Mouse (Mus musculus) MEL (cell line): ENCODE measurements around the gene Gramd1a. TPM values are rescaled to one million over a fixed set of nuclear protein-coding genes. Genes with fewer than 3 reads are reported as not detected.

Experiments
- DNase-seq: peaks from one replicate; pipeline ENCODE4 v3.0.0; 2011; ENCODE audit warnings: low read depth, low spot score
- H3K27ac ChIP-seq: 2 replicates; pipeline ENCODE4 v1.5.1; 2012; ENCODE audit warnings: low read depth, mild to moderate bottlenecking, control low read depth, low read length, moderate library complexity; ENCODE audit not compliant: control insufficient read depth
- H3K27me3 ChIP-seq, 2 experiments: fragments of 150-350 bp in 1 of 2; sonication (generic) in 1 of 2; 2 replicates each; pipeline ENCODE4 v1.6.1; 2012; ENCODE audit warnings: low read length in 2 of 2, mild to moderate bottlenecking in 2 of 2, improper control_type of control experiment in 1 of 2, moderate library complexity in 1 of 2; ENCODE audit not compliant: insufficient read depth in 2 of 2, control insufficient read depth in 1 of 2
- H3K36me3 ChIP-seq, 2 experiments: 2 replicates each; pipeline ENCODE4 v1.6.1; 2012 to 2014; ENCODE audit warnings: low read length in 2 of 2, improper control_type of control experiment in 1 of 2, inconsistent platforms in 1 of 2, mild to moderate bottlenecking in 1 of 2; ENCODE audit not compliant: insufficient read depth in 2 of 2, control insufficient read depth in 1 of 2
- H3K4me1 ChIP-seq, 2 experiments: fragments of 150-350 bp in 1 of 2; sonication (generic) in 1 of 2; 2 replicates each; pipeline ENCODE4 v1.6.1; 2012; ENCODE audit warnings: low read length in 2 of 2, improper control_type of control experiment in 1 of 2, mild to moderate bottlenecking in 1 of 2; ENCODE audit not compliant: insufficient read depth in 2 of 2, control insufficient read depth in 1 of 2
- H3K4me3 ChIP-seq, 2 experiments: fragments of 150-350 bp in 1 of 2; sonication (generic) in 1 of 2; 2 replicates each; pipeline ENCODE4 v1.5.1; 2012; ENCODE audit warnings: low read depth in 2 of 2, low read length in 2 of 2, mild to moderate bottlenecking in 2 of 2, moderate library complexity in 2 of 2, control low read depth in 1 of 2, improper control_type of control experiment in 1 of 2; ENCODE audit not compliant: control insufficient read depth in 1 of 2, insufficient read depth in 1 of 2
- H3K79me2 ChIP-seq: 2 replicates; pipeline ENCODE4 v1.6.1; 2012; ENCODE audit warnings: mild to moderate bottlenecking, low read length, moderate library complexity; ENCODE audit not compliant: control insufficient read depth, poor library complexity, insufficient read depth
- H3K9ac ChIP-seq: 2 replicates; pipeline ENCODE4 v1.6.1; 2012; ENCODE audit warnings: low read depth, mild to moderate bottlenecking, control low read depth, low read length, moderate library complexity; ENCODE audit not compliant: control insufficient read depth, poor library complexity, severe bottlenecking
- H3K9me3 ChIP-seq: fragments of 150-350 bp; sonication (generic); replicated peaks from 2 replicates; pipeline ENCODE4 v1.6.1; 2012; ENCODE audit warnings: mild to moderate bottlenecking, low read length, improper control_type of control experiment, moderate library complexity; ENCODE audit not compliant: insufficient read depth
- BHLHE40 ChIP-seq: IDR thresholded peaks from 2 replicates; pipeline ENCODE4 v1.6.1; 2012; ENCODE audit warnings: low read depth, mild to moderate bottlenecking, inconsistent platforms, low read length, improper control_type of control experiment, borderline replicate concordance
- CHD1 ChIP-seq: IDR thresholded peaks from 2 replicates; pipeline ENCODE4 v1.6.1; 2012; ENCODE audit warnings: low read depth, mild to moderate bottlenecking, inconsistent platforms, low read length, improper control_type of control experiment
- CHD2 ChIP-seq: IDR thresholded peaks from 2 replicates; pipeline ENCODE4 v1.6.1; 2011; ENCODE audit warnings: low read length, improper control_type of control experiment
- CTCF ChIP-seq, 3 experiments: IDR thresholded peaks in 2 of 3; conservative IDR thresholded peaks in 1 of 3; 2 replicates each; pipeline ENCODE4 v1.5.1; 2011 to 2012; ENCODE audit warnings: low read length in 3 of 3, low read depth in 2 of 3, mild to moderate bottlenecking in 2 of 3, improper control_type of control experiment in 1 of 3, inconsistent platforms in 1 of 3, mixed read lengths in 1 of 3, moderate library complexity in 1 of 3; ENCODE audit not compliant: control insufficient read depth in 1 of 3, insufficient read depth in 1 of 3, poor library complexity in 1 of 3, severe bottlenecking in 1 of 3
- E2F4 ChIP-seq: IDR thresholded peaks from 2 replicates; pipeline ENCODE4 v1.6.1; 2011; ENCODE audit warnings: low read depth, low read length, improper control_type of control experiment, borderline replicate concordance
- ELF1 ChIP-seq: IDR thresholded peaks from 2 replicates; pipeline ENCODE4 v1.6.1; 2014; ENCODE audit warnings: low read depth, mild to moderate bottlenecking, inconsistent platforms, low read length, improper control_type of control experiment, moderate library complexity
- GABPA ChIP-seq: IDR thresholded peaks from 2 replicates; pipeline ENCODE4 v1.6.1; 2012; ENCODE audit warnings: low read depth, mild to moderate bottlenecking, inconsistent platforms, low read length, improper control_type of control experiment, moderate library complexity
- HCFC1 ChIP-seq: IDR thresholded peaks from 2 replicates; pipeline ENCODE4 v1.6.1; 2012; ENCODE audit warnings: low read depth, mild to moderate bottlenecking, inconsistent platforms, low read length, improper control_type of control experiment, moderate library complexity
- JUND ChIP-seq: IDR thresholded peaks from 2 replicates; pipeline ENCODE4 v1.6.1; 2011; ENCODE audit warnings: low read depth, mild to moderate bottlenecking, improper control_type of control experiment, low read length
- KAT2A ChIP-seq: conservative IDR thresholded peaks from 2 replicates; pipeline ENCODE4 v1.6.1; 2012; ENCODE audit warnings: low read depth, low read length, improper control_type of control experiment, inconsistent platforms
- MYB ChIP-seq: IDR thresholded peaks from 2 replicates; pipeline ENCODE4 v1.6.1; 2011; ENCODE audit warnings: mild to moderate bottlenecking, low read depth, low read length, improper control_type of control experiment
- POLR2A ChIP-seq, 2 experiments: IDR thresholded peaks; 2 replicates each; pipeline ENCODE4 v1.6.1; 2011 to 2012; ENCODE audit warnings: low read length in 2 of 2, mild to moderate bottlenecking in 2 of 2, control low read depth in 1 of 2, improper control_type of control experiment in 1 of 2, low read depth in 1 of 2, moderate library complexity in 1 of 2; ENCODE audit not compliant: control insufficient read depth in 1 of 2, insufficient read depth in 1 of 2, poor library complexity in 1 of 2
- POLR2AphosphoS2 ChIP-seq: IDR thresholded peaks from 2 replicates; pipeline ENCODE4 v1.6.1; 2011; ENCODE audit warnings: low read length, improper control_type of control experiment
- RCOR1 ChIP-seq: IDR thresholded peaks from 2 replicates; pipeline ENCODE4 v1.6.1; 2012; ENCODE audit warnings: low read depth, mild to moderate bottlenecking, inconsistent platforms, low read length, improper control_type of control experiment
- SIN3A ChIP-seq: IDR thresholded peaks from 2 replicates; pipeline ENCODE4 v1.6.1; 2012; ENCODE audit warnings: low read length, improper control_type of control experiment, inconsistent platforms
- SMC3 ChIP-seq: IDR thresholded peaks from 2 replicates; pipeline ENCODE4 v1.6.1; 2011; ENCODE audit warnings: low read depth, low read length, improper control_type of control experiment
- TAL1 ChIP-seq: IDR thresholded peaks from 2 replicates; pipeline ENCODE4 v1.6.1; 2012; ENCODE audit warnings: mild to moderate bottlenecking, inconsistent platforms, low read length, moderate library complexity, mixed read lengths
- UBTF ChIP-seq: IDR thresholded peaks from 2 replicates; pipeline ENCODE4 v1.6.1; 2012; ENCODE audit warnings: low read depth, mild to moderate bottlenecking, inconsistent platforms, low read length, improper control_type of control experiment, moderate library complexity, borderline replicate concordance; ENCODE audit not compliant: insufficient read depth
- USF2 ChIP-seq, 2 experiments: IDR thresholded peaks; 2 replicates each; pipeline ENCODE4 v1.6.1; 2011 to 2012; ENCODE audit warnings: improper control_type of control experiment in 2 of 2, low read length in 2 of 2, borderline replicate concordance in 1 of 2, inconsistent platforms in 1 of 2, low read depth in 1 of 2, mild to moderate bottlenecking in 1 of 2; ENCODE audit not compliant: insufficient read depth in 1 of 2
- ZNF384 ChIP-seq: IDR thresholded peaks from 2 replicates; pipeline ENCODE4 v1.6.1; 2012; ENCODE audit warnings: low read depth, mild to moderate bottlenecking, inconsistent platforms, low read length, improper control_type of control experiment
- polyA plus RNA-seq, 2 experiments: library from polyadenylated mRNA; stranded (reverse) in 1 of 2; unstranded in 1 of 2; fragments of >175 nt in 1 of 2; fragments of >200 nt in 1 of 2; gene quantifications; 2 replicates each; pipeline versions ENCODE4 v1.2.1 to v1.2.4; 2012; ENCODE audit warnings: low replicate concordance in 2 of 2, low read depth in 1 of 2; ENCODE audit not compliant: insufficient read length in 2 of 2, insufficient read depth in 1 of 2, missing spikeins in 1 of 2
- total RNA-seq: library from RNA; depleted of rRNA; stranded (reverse); fragments of 300-350 nt; gene quantifications from 2 replicates; pipeline ENCODE4 v1.2.3, GENCODE M21; 2012

Gene Gramd1a
- total and polyA plus RNA-seq, 3 experiments, result 21.8 to 65.7 TPM; not detected in 1

- Histone ChIP-seq H3K79me2 (no peaks in the 10 kb centered on the region), H3K9me3 (no peaks in the 10 kb centered on the region), H3K9ac (no peak overlapping the region), H3K27ac (no peak overlapping the region), H3K36me3 (no peaks in the 10 kb centered on the region), H3K4me1 (no peaks in the 10 kb centered on the region)
- TF ChIP-seq CHD1 (no peak), SMC3 (no peak), ELF1 (no peak), E2F4 (no peak), KAT2A (no peak), TAL1 (no peak), BHLHE40 (no peak), UBTF (no peak), GABPA (no peak), SIN3A (no peak), JUND (no peak), CTCF (IDR thresholded peaks at IDR 0.05 in 2 of 3, conservative IDR thresholded peaks at IDR 0.05 in 1 of 3; ENCODE audit: control insufficient read depth in 1 of 3, insufficient read depth in 1 of 3, low read depth in 2 of 3, low read length in 3 of 3, poor library complexity in 1 of 3, severe bottlenecking in 1 of 3) (no peak), MYB (no peak), POLR2AphosphoS2 (no peak), RCOR1 (no peak), USF2 (IDR thresholded peaks at IDR 0.05; ENCODE audit: borderline replicate concordance in 1 of 2, insufficient read depth in 1 of 2, low read depth in 1 of 2, low read length in 2 of 2) (no peak), POLR2A (IDR thresholded peaks at IDR 0.05; ENCODE audit: control insufficient read depth in 1 of 2, insufficient read depth in 1 of 2, low read depth in 1 of 2, low read length in 2 of 2, poor library complexity in 1 of 2) (no peak), CHD2 (no peak), ZNF384 (no peak), HCFC1 (no peak)
- TF ChIP-seq, all 39 proteins: peak for 0
- Histone ChIP-seq H3K4me3 (no peak overlapping the region), H3K27me3 (peaks cover 0 to 2% of the 10 kb centered on the region in 2 experiments; a peak in 3 of 4 replicates)
- no peak for DNase-seq
Observed at GRCm38 (mm10) chr7:31088206-31088605, 67.5 kb downstream of the Gramd1a start.

DNA sequence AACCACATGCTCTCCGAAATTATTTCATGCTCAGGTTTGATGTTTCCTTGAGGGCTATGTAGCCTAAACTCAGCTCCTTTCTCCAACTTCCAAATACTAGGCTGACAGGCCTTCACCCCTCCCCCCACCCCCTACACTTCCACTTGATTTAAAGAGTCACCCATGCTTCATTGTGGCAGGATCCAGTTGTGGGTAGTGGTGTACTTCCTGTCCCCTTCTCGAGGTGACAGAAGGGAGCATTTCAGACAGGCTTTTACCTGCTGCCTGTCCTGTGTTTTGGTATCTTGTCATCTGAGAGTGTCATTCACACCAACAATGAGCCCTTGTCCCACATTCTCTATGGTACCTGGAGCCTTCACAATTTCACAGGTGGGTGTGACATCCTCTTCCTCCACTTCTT, 68.4 kb downstream of the Gramd1a start:
- TF ChIP-seq POLR2A (IDR thresholded peaks at IDR 0.05; ENCODE audit: control insufficient read depth in 1 of 2, insufficient read depth in 1 of 2, low read depth in 1 of 2, low read length in 2 of 2, poor library complexity in 1 of 2), result no peak
- no peak for TF ChIP-seq ZNF384
- TF ChIP-seq, all 39 proteins: peak for 0

More for the DNA sequence above, 68.4 kb downstream of the Gramd1a start:
- Histone ChIP-seq H3K4me1 (no peaks in the 10 kb centered on the region), H3K27ac (no peak overlapping the region), H3K27me3 (peaks cover 0 to 6% of the 10 kb centered on the region in 2 experiments; a peak in 3 of 4 replicates), H3K9me3 (no peaks in the 10 kb centered on the region), H3K79me2 (no peaks in the 10 kb centered on the region), H3K36me3 (no peaks in the 10 kb centered on the region), H3K9ac (no peak overlapping the region), H3K4me3 (no peak overlapping the region)
- no peak for DNase-seq
